7 mouse cellular contexts compared by ENCODE assay signal in the genomic region with DNA sequence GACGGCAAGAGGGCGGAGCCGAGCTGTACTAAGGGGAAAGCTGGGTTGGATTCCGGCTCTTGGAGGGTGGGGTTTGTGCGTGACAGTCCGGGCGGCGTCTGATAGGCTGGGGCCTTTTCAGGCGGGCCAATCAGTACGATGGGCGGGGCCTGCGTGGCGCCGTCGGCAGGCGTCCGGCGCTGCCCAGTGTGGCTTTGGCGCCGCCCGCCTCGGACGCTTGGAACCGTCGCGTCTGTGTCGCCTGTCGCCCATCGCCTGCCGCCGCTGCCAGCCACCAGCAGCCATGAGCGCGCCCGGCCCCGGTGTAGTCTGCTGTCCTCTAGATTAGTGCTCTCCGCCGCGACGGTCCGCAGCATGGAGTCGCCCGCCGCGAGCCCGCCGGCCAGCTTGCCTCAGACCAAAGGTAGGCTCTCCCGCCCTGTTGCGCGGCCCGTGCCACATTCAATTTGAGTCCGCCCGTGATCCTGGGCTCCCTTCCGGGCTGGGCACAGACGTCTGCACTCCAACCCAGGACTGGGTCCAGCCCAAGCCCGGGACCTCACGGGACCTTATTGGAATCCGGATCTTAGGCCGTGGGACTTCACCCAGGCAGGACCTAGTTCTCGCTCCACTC. TPM values are rescaled to one million over a fixed set of nuclear protein-coding genes. Genes with fewer than 3 reads are reported as not detected.
DNase-seq lines count a peak whose midpoint lies in the region; ATAC-seq and TF ChIP-seq lines count a peak whose summit lies in the region.

A gene (plus strand): TSS at position 165 of the 613 bp plus-strand sequence.

- TF ChIP-seq CTCF in intestine, postnatal 0 days (IDR thresholded peaks at IDR 0.05; ENCODE audit: low read depth): peak; percentile 46
- TF ChIP-seq CTCF in small intestine, adult 2 months (IDR thresholded peaks at IDR 0.05; ENCODE audit: extremely low read depth, insufficient read length, insufficient replicate concordance, low read depth, low read length): no peak

- intact Hi-C loops in left cerebral cortex, postnatal 4 days (cut with DNase I): no loop called here

- H3K4me3 ChIP-seq in intestine, postnatal 0 days (ENCODE audit: low read depth, low read length): peak within 1 kb of the TSS; percentile 91
- H3K4me3 ChIP-seq in midbrain, embryonic 12.5 days: peak within 1 kb of the TSS; percentile 78
- peak within 1 kb of the TSS; percentile 86 for H3K4me3 ChIP-seq in small intestine, adult 2 months (ENCODE audit: low read depth, low read length)

- peak; percentile 96 for DNase-seq in adrenal gland, adult 8-10 months
- DNase-seq in embryo, embryonic 9.5 days (ENCODE audit: extremely low spot score): peak; percentile 93
- DNase-seq in gonadal fat pad, adult 2 months (ENCODE audit: low read depth): no peak
- DNase-seq in left cerebral cortex, postnatal 4 days: peak; percentile 98

- H3K9me3 ChIP-seq in intestine, postnatal 0 days (ENCODE audit: control insufficient read depth): no peaks in the 10 kb centered on the region
- H3K9me3 ChIP-seq in midbrain, embryonic 12.5 days: no peaks in the 10 kb centered on the region

- under 1% methylated on average over 59 of the region's 59 CpGs for WGBS in intestine, postnatal 0 days
- WGBS in midbrain, embryonic 12.5 days: under 1% methylated on average over 44 of the region's 59 CpGs
- WGBS in small intestine, adult 2 months: under 1% methylated on average over 59 of the region's 59 CpGs

- ATAC-seq in intestine, postnatal 0 days: peak; percentile 78
- ATAC-seq in midbrain, embryonic 12.5 days (ENCODE audit: low FRiP score, low read depth): peak; percentile 96

- no peaks in the 10 kb centered on the region for H3K36me3 ChIP-seq in intestine, postnatal 0 days (ENCODE audit: control insufficient read depth, insufficient read depth)
- no peaks in the 10 kb centered on the region for H3K36me3 ChIP-seq in midbrain, embryonic 12.5 days
- H3K36me3 ChIP-seq in small intestine, adult 2 months (ENCODE audit: control insufficient read depth, insufficient read depth, low read length): no peaks in the 10 kb centered on the region

- TF ChIP-seq POLR2A in small intestine, adult 2 months (IDR thresholded peaks at IDR 0.05; ENCODE audit: low read depth, low read length): peak; percentile 82

- H3K9ac ChIP-seq in intestine, postnatal 0 days (ENCODE audit: low read depth, low read length): peak within 1 kb of the TSS; percentile 93
- peak within 1 kb of the TSS; percentile 76 for H3K9ac ChIP-seq in midbrain, embryonic 12.5 days (replicated peaks)

- peak within 1 kb of the TSS; percentile 83 for H3K4me2 ChIP-seq in intestine, postnatal 0 days (replicated peaks; ENCODE audit: low read depth)
- peak within 1 kb of the TSS; percentile 84 for H3K4me2 ChIP-seq in midbrain, embryonic 12.5 days (replicated peaks)

- H3K4me1 ChIP-seq in intestine, postnatal 0 days (replicated peaks; ENCODE audit: control insufficient read depth, insufficient read depth, low read length): peaks cover 14% of the 10 kb centered on the region
- H3K4me1 ChIP-seq in midbrain, embryonic 12.5 days: peaks cover 37% of the 10 kb centered on the region
- H3K4me1 ChIP-seq in small intestine, adult 2 months (ENCODE audit: control insufficient read depth, insufficient read depth, insufficient read length, low read length): peaks cover 41% of the 10 kb centered on the region

- H3K27ac ChIP-seq in intestine, postnatal 0 days (ENCODE audit: low read depth, low read length): peak within 1 kb of the TSS; percentile 87
- H3K27ac ChIP-seq in midbrain, embryonic 12.5 days (replicated peaks): peak within 1 kb of the TSS; percentile 56
- peak within 1 kb of the TSS; percentile 83 for H3K27ac ChIP-seq in small intestine, adult 2 months (ENCODE audit: insufficient read depth, low read depth, low read length)

- H3K27me3 ChIP-seq in intestine, postnatal 0 days (replicated peaks; ENCODE audit: control insufficient read depth, insufficient read depth, low read length): no peaks in the 10 kb centered on the region
- H3K27me3 ChIP-seq in midbrain, embryonic 12.5 days: peaks cover 16% of the 10 kb centered on the region; the same call in 1 of the 2 replicates
- no peaks in the 10 kb centered on the region for H3K27me3 ChIP-seq in small intestine, adult 2 months (ENCODE audit: control insufficient read depth, insufficient read depth, low read length)

RNA-seq across cellular contexts. Expression of the gene that starts here (rescaled TPM):
- 100 to 1,000 TPM in 3 of 4 experiments, 10 to 100 TPM in 1; 99.8 to 162 (median 122) TPM for total RNA-seq in adrenal gland, adult 8-10 months (2022)
- 30.9 and 35.9 TPM in 2 replicates for polyA plus RNA-seq in gonadal fat pad, adult 2 months (2012; rRNA removed)
- polyA plus RNA-seq in intestine, postnatal 0 days (2015; fragmentation: Nextera tagmentation; extraction: Ambion mirVana): 86.4 and 86.5 TPM in 2 replicates
- 10 to 100 TPM; 16.7 to 17.3 TPM for total RNA-seq in left cerebral cortex, postnatal 4 days (2021)
- 39.2 and 41.9 TPM in 2 replicates for polyA plus RNA-seq in midbrain, embryonic 12.5 days (2016; fragmentation: Nextera tagmentation; extraction: Ambion mirVana)
- 71.6 and 98.9 TPM in 2 replicates for polyA plus RNA-seq in small intestine, adult 2 months (2012; rRNA removed)

Comparison
In these comparisons a context has a peak if more than half of its experiments do, and no peak if none do; other contexts are left out.
1. RNA of the gene that starts here (total RNA-seq): 99.8 to 162 TPM in adrenal gland, adult 8-10 months; 16.7 to 17.3 TPM in left cerebral cortex, postnatal 4 days; every median in the first group is over 4 times any median in the second.
2. Peak in every context shown above with its lines, with median percentiles within 50 percentile points of each other: H3K27ac ChIP-seq and H3K4me3 ChIP-seq.